Mouse (Mus musculus): ENCODE results near the gene Kcnt1. TPM values are rescaled to one million over a fixed set of nuclear protein-coding genes. Genes with fewer than 3 reads are reported as not detected.
"Not testable (repeated sequence)": the region's sequence is repeated elsewhere in the genome, so short reads cannot be mapped to it uniquely, and the experiment has no call there.

Gene Kcnt1
- 10.1 and 11.3 TPM in 2 replicates for polyA plus RNA-seq (2014; fragmentation: Nextera tagmentation; extraction: Ambion mirVana)

DNA sequence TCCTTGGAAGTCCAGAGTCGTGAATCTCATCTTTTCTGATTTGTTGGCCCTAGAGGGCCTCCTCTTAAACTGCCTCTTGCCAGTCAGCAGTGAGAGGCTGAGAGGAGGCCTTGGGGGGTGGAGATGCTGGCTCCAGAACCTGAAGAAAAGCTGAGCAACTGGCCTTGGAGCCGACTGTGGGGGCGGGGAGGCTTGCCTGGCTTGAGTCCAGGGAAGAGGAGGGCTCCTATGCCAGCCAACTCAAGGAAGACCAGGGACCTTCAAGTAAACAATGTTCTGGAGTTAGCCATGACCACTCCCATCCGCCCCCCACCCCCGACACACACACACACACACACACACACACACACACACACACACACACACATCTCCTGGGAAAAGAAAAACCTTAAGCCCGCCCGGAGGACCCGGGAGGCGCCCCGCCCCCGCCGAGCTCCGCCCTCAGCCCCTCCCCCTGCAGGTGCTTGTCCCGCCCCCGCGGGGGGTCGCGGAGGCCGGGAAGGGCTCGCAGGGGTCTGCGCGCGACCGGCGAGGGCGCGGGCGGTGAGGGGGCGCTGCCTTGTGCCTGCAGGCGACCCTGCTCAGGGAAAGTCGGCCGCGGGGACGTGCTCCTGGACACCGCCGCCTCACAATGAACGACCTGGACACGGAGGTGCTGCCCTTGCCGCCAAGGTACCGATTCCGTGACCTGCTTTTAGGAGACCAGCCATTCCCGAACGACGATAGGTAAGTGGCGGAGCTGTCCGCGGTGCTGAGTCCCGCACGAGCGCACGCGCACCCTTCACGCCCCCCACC, at the start of gene Kcnt1:
Gene Kcnt1 (plus strand): TSS at position 398 of the 795 bp plus-strand sequence.
- ATAC-seq (ENCODE audit: low FRiP score, low TSS enrichment) (peak; percentile 27; the same call in 1 of the 2 replicates), DNase-seq (peak; percentile 71)
- Histone ChIP-seq H3K4me2 (ENCODE audit: low read length) (peak within 1 kb of the TSS; percentile 99), H3K9ac (replicated peaks; ENCODE audit: low read length) (peak within 1 kb of the TSS; percentile 46), H3K36me3 (ENCODE audit: control insufficient read depth, insufficient read depth, low read length) (no peaks in the 10 kb centered on the region), H3K9me3 (ENCODE audit: control insufficient read depth, low read length) (no peaks in the 10 kb centered on the region), H3K4me3 (replicated peaks; ENCODE audit: low read depth, low read length) (peak within 1 kb of the TSS; percentile 51), H3K4me1 (ENCODE audit: control insufficient read depth, insufficient read depth, low read length) (peaks cover 7% of the 10 kb centered on the region; the same call in 1 of the 2 replicates), H3K27me3 (ENCODE audit: control insufficient read depth, insufficient read depth, low read length) (peaks cover 9% of the 10 kb centered on the region; the same call in 1 of the 2 replicates), H3K27ac (replicated peaks; ENCODE audit: low read depth, low read length) (no peak within 1 kb of the TSS)
- under 1% methylated on average over 45 of the region's 53 CpGs for WGBS

DNA sequence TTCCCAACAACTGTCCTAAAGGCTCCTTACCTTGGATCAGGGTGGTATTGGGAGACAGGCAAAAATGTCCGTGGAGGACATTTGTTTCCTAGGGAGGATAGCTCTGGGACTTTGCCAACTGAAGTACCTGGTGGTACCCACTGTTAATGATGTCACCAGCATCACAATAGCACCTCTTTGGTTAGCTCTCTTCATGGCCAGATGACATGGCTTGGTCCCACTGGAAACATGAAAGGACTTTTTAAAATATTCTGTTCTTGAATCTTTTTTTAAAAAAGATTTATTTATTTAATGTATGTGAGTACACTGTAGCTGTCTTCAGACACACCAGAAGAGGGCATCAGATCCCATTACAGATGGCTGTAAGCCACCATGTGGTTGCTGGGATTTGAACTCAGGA, 47.8 kb upstream of the Kcnt1 start, which contains the start of gene Glt6d1:
Gene Glt6d1 (minus strand): TSS at position 101 of the 400 bp plus-strand sequence.
- H3K4me2 ChIP-seq (ENCODE audit: low read length); H3K4me1 ChIP-seq (ENCODE audit: control insufficient read depth, insufficient read depth, low read length); H3K27me3 ChIP-seq (ENCODE audit: control insufficient read depth, insufficient read depth, low read length); DNase-seq; H3K9me3 ChIP-seq (ENCODE audit: control insufficient read depth, low read length); H3K9ac ChIP-seq (replicated peaks; ENCODE audit: low read length); H3K4me3 ChIP-seq (replicated peaks; ENCODE audit: low read depth, low read length); H3K27ac ChIP-seq (replicated peaks; ENCODE audit: low read depth, low read length); H3K36me3 ChIP-seq (ENCODE audit: control insufficient read depth, insufficient read depth, low read length); ATAC-seq (ENCODE audit: low FRiP score, low TSS enrichment): not testable (repeated sequence)
- WGBS, result 81% methylated on average over 1 of the region's 1 CpGs

DNA sequence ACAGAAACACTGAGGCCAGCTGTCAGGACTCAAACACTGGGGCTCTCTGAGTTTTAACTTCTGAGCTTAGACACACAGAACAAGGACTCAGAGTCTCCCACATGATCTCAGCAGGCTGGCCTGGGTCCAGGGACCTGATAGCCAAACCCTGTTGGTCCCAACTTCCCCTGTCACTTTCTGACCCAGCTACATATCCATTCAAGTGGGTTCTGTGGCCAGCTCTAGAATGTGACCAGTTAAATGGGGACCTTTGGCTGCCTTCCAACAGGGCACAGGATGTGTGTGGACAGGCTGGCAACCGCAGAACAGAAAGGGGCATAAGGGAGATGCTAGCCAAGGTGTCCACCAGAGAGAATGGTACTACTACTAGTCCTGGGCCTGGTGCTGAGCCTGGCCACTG, 40.7 kb upstream of the Kcnt1 start, which contains the start of gene Lcn9:
Gene Lcn9 (plus strand): TSS at position 348 of the 400 bp plus-strand sequence.
- Histone ChIP-seq H3K27ac (replicated peaks; ENCODE audit: low read depth, low read length) (no peak within 1 kb of the TSS), H3K36me3 (ENCODE audit: control insufficient read depth, insufficient read depth, low read length) (no peaks in the 10 kb centered on the region), H3K4me1 (ENCODE audit: control insufficient read depth, insufficient read depth, low read length) (no peaks in the 10 kb centered on the region), H3K4me3 (replicated peaks; ENCODE audit: low read depth, low read length) (no peak within 1 kb of the TSS), H3K9ac (replicated peaks; ENCODE audit: low read length) (no peak within 1 kb of the TSS), H3K9me3 (ENCODE audit: control insufficient read depth, low read length) (no peaks in the 10 kb centered on the region), H3K4me2 (ENCODE audit: low read length) (no peak within 1 kb of the TSS), H3K27me3 (ENCODE audit: control insufficient read depth, insufficient read depth, low read length) (no peaks in the 10 kb centered on the region)
- DNase-seq (no peak), ATAC-seq (ENCODE audit: low FRiP score, low TSS enrichment) (no peak)
- WGBS, result 77% methylated on average over 1 of the region's 1 CpGs

DNA sequence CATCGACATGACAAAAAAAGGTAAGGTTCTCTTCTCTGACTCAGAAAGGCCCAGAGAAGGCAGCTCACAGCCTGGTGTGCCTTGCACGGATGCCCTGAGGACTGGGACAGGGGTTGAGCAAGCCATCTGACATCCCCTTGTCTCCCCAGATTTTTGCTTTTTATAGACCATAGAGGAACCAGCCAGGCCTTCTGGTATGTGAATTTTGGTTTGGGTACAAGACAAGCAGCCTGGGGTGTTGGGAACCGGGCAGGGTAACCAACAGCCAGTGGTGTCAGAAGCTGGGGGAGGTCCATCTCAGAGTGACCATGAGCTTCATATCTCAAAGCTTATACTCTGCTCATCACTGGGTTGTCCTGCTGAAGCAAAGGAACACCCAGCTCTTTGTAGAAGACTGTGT, 38.8 kb upstream of the Kcnt1 start:
- Histone ChIP-seq H3K27me3 (ENCODE audit: control insufficient read depth, insufficient read depth, low read length) (no peaks in the 10 kb centered on the region), H3K27ac (replicated peaks; ENCODE audit: low read depth, low read length) (no peak overlapping the region), H3K4me2 (ENCODE audit: low read length) (no peak overlapping the region), H3K4me3 (replicated peaks; ENCODE audit: low read depth, low read length) (no peak overlapping the region), H3K4me1 (ENCODE audit: control insufficient read depth, insufficient read depth, low read length) (no peaks in the 10 kb centered on the region), H3K9me3 (ENCODE audit: control insufficient read depth, low read length) (no peaks in the 10 kb centered on the region), H3K36me3 (ENCODE audit: control insufficient read depth, insufficient read depth, low read length) (no peaks in the 10 kb centered on the region), H3K9ac (replicated peaks; ENCODE audit: low read length) (no peak overlapping the region)
- 90% methylated on average over 3 of the region's 3 CpGs for WGBS
- ATAC-seq (ENCODE audit: low FRiP score, low TSS enrichment) (no peak), DNase-seq (no peak)

DNA sequence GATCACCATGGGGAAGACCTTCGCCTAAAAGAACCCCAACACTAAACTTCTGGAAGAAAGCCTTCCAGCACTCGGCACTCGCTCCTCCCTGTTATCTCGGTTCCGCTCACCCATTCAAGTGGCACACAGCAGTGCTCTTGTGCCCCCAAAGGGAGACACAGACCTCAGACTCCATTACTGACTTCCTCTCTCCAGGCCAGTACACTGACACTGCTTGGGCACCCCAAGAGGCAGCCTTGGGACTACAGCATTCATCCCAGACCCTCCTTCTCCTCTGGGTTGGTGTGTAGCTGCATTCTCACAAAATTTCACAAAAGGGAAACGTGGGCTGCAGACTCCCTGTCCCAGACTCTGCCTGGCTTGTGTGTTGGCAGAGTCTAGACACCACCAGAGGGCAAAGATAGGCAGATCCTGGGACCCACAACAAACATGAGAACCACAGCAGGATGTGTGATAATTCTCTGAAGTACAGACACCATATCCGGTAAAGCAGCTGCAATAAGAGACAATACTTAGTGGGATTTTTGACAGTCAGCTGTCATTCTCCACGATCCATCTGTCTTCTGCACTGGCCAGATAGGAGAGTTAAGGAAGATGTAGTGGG, 35.1 kb upstream of the Kcnt1 start:
- 77% methylated on average over 8 of the region's 8 CpGs for WGBS
- Histone ChIP-seq H3K36me3 (ENCODE audit: control insufficient read depth, insufficient read depth, low read length) (no peaks in the 10 kb centered on the region), H3K4me2 (ENCODE audit: low read length) (no peak overlapping the region), H3K4me3 (replicated peaks; ENCODE audit: low read depth, low read length) (no peak overlapping the region), H3K4me1 (ENCODE audit: control insufficient read depth, insufficient read depth, low read length) (no peaks in the 10 kb centered on the region), H3K9ac (replicated peaks; ENCODE audit: low read length) (no peak overlapping the region), H3K27ac (replicated peaks; ENCODE audit: low read depth, low read length) (no peak overlapping the region), H3K9me3 (ENCODE audit: control insufficient read depth, low read length) (no peaks in the 10 kb centered on the region), H3K27me3 (ENCODE audit: control insufficient read depth, insufficient read depth, low read length) (no peaks in the 10 kb centered on the region)
- ATAC-seq (ENCODE audit: low FRiP score, low TSS enrichment), result no peak
- no peak for DNase-seq

DNA sequence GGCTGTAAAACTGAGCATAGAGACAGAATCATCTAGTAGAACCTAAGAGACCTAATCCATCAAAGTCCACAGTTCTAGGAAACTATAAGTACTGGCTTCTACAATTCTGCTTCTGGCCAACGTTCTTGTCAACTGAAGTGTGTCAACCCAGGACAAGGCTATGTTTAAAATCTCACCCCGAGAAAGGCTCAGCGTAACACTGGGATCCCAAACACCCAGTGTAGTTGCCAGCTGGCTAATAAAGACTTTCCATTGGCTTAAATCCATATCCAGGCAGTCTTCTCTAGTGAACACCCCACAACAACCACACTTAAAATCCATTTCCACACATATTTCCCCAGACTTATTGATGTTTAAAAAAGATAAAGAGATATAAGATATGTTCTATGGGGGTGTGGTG, 32.7 kb upstream of the Kcnt1 start:
- 90% methylated on average over 3 of the region's 3 CpGs for WGBS

DNA sequence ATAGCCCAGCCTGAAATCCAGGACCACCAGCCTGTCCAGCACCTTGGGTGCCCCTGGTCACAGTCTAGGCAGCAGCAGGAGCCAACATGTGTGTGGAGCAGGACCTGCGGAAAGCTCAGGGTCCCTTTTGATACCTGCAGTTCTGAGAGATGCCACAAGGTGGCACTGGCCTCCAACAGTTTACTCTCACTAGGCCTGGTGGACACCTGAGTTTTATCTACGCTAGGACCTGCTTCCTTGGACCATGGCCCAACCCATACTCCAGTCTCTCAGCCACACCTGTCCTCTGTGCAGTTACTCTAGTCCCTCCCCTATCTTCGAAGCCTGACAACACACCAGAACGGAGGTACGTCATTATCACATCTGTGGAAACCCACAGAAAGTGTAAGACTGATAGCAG, 27.2 kb upstream of the Kcnt1 start:
- ATAC-seq (ENCODE audit: low FRiP score, low TSS enrichment), result no peak
- Histone ChIP-seq H3K4me1 (ENCODE audit: control insufficient read depth, insufficient read depth, low read length) (no peaks in the 10 kb centered on the region), H3K9ac (replicated peaks; ENCODE audit: low read length) (no peak overlapping the region), H3K27me3 (ENCODE audit: control insufficient read depth, insufficient read depth, low read length) (no peaks in the 10 kb centered on the region), H3K4me2 (ENCODE audit: low read length) (no peak overlapping the region), H3K9me3 (ENCODE audit: control insufficient read depth, low read length) (no peaks in the 10 kb centered on the region), H3K27ac (replicated peaks; ENCODE audit: low read depth, low read length) (no peak overlapping the region), H3K36me3 (ENCODE audit: control insufficient read depth, insufficient read depth, low read length) (no peaks in the 10 kb centered on the region), H3K4me3 (replicated peaks; ENCODE audit: low read depth, low read length) (no peak overlapping the region)
- 49% methylated on average over 5 of the region's 5 CpGs for WGBS
- DNase-seq, result peak; percentile 88

More for the DNA sequence above, 32.7 kb upstream of the Kcnt1 start:
- Histone ChIP-seq H3K9ac (replicated peaks; ENCODE audit: low read length) (no peak overlapping the region), H3K36me3 (ENCODE audit: control insufficient read depth, insufficient read depth, low read length) (no peaks in the 10 kb centered on the region), H3K4me1 (ENCODE audit: control insufficient read depth, insufficient read depth, low read length) (no peaks in the 10 kb centered on the region), H3K27ac (replicated peaks; ENCODE audit: low read depth, low read length) (no peak overlapping the region), H3K4me2 (ENCODE audit: low read length) (no peak overlapping the region), H3K27me3 (ENCODE audit: control insufficient read depth, insufficient read depth, low read length) (no peaks in the 10 kb centered on the region), H3K4me3 (replicated peaks; ENCODE audit: low read depth, low read length) (no peak overlapping the region), H3K9me3 (ENCODE audit: control insufficient read depth, low read length) (no peaks in the 10 kb centered on the region)
- DNase-seq (no peak), ATAC-seq (ENCODE audit: low FRiP score, low TSS enrichment) (no peak)

DNA sequence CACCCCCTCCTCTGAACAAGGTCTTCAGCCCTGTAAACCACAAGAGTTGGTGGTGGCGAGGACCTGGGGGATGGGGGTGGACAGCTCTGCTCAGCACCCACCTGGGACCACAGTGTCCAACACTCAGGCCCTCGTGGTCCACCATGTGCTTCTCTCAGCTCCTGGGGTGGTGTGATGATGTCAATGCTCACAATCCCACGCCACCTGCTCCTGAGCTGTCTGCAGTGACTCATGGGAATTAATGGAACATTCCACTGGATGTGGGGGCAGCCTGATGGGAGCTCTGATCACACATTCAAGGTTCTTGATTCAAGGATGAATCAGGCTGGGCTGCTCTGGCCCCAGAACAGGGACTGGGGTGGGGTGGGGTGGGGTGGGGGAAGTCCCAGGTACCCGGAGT, 21.4 kb upstream of the Kcnt1 start:
- Histone ChIP-seq H3K4me2 (ENCODE audit: low read length) (no peak overlapping the region), H3K27ac (replicated peaks; ENCODE audit: low read depth, low read length) (no peak overlapping the region), H3K4me1 (ENCODE audit: control insufficient read depth, insufficient read depth, low read length) (no peaks in the 10 kb centered on the region), H3K4me3 (replicated peaks; ENCODE audit: low read depth, low read length) (no peak overlapping the region), H3K9me3 (ENCODE audit: control insufficient read depth, low read length) (no peaks in the 10 kb centered on the region), H3K27me3 (ENCODE audit: control insufficient read depth, insufficient read depth, low read length) (no peaks in the 10 kb centered on the region), H3K36me3 (ENCODE audit: control insufficient read depth, insufficient read depth, low read length) (no peaks in the 10 kb centered on the region), H3K9ac (replicated peaks; ENCODE audit: low read length) (no peak overlapping the region)
- ATAC-seq (ENCODE audit: low FRiP score, low TSS enrichment) (no peak), DNase-seq (no peak)
- 78% methylated on average over 4 of the region's 4 CpGs for WGBS
